Mouse (Mus musculus) G1E (cell line): ENCODE measurements around the gene Btbd35f19.
"Not testable (repeated sequence)": the region's sequence is repeated elsewhere in the genome, so short reads cannot be mapped to it uniquely, and the experiment has no call there.

Experiments used
- CTCF ChIP-seq: IDR thresholded peaks from 2 replicates; pipeline ENCODE4 v1.5.1; 2012; ENCODE audit warnings: low read depth, low read length, inconsistent platforms, mixed read lengths
- GATA1 ChIP-seq: IDR thresholded peaks from 2 replicates; pipeline ENCODE4 v1.6.1; 2012; ENCODE audit warnings: borderline replicate concordance, low read length, inconsistent platforms, mixed read lengths
- POLR2AphosphoS5 ChIP-seq: IDR thresholded peaks from 2 replicates; pipeline ENCODE4 v1.6.1; 2012; ENCODE audit warnings: low read depth, low read length, inconsistent platforms; ENCODE audit not compliant: insufficient replicate concordance
- TAL1 ChIP-seq: conservative IDR thresholded peaks from 2 replicates; pipeline ENCODE4 v1.6.1; 2012; ENCODE audit warnings: low read depth, low read length, inconsistent platforms, mixed read lengths

DNA sequence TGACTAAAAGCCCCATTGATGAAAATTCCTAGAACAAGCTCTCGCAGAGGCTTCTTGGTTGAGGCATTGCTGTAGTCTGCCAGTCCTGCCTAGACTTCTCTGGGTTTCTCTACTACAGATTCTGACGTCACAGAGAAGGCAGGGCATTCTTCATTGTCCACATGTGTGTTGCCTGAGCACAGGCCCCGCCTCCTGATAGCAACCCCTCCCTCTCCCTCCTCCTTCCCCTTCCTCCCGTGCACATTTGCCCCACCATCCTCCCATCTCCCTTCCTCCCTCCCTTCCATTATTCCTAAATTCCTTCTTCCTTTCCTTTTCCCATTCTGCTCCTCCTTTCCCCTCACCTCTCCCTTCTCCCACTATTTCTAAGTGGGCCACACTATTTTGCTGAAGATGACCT lies at the start of gene Btbd35f19:
- not testable (repeated sequence) for TF ChIP-seq CTCF, GATA1, POLR2AphosphoS5, TAL1
